Mouse (Mus musculus) testis, postnatal 14 days (tissue): ENCODE measurements around the gene Sirt4.
"Not testable (repeated sequence)": the region's sequence is repeated elsewhere in the genome, so short reads cannot be mapped to it uniquely, and the experiment has no call there.

Experiments
- DNase-seq: peaks from one replicate; pipeline ENCODE4 v3.0.0; 2021; ENCODE audit warnings: low spot score

Gene Sirt4

DNA sequence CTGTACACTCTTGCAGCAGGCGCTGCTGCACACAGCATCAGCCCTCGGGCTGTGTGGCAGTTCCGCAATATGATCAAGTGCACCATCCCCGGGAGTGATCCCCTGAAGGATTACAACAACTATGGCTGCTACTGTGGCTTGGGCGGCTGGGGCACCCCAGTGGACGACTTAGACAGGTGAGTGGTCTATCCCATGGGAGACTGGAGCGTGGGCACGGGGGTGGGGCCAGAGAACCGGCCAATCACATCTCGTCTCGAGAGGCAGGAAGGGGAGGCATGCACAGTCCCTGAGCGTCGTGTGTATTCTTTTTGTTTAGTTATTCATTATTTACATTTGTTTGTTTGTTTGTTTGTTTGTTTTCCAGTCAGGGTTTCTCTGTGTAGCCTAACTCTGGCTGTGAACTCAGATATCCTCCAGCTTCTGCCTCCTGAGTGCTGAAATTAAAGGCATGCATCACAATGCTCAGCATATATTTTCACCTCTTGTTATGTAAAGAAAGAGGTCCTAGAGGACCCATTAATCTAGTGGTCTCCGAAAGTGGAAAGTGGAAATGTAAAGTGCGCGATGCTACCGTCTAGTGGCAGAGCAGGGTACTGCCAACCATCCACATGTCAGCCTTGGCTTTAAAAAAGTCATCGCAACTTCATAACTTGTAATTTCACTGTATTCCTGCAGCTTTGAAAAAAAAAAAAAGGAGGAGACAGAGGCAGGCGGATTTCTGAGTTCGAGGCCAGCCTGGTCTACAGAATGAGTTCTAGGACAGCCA lies 13.6 kb downstream of the Sirt4 start:
- no peak for DNase-seq

DNA sequence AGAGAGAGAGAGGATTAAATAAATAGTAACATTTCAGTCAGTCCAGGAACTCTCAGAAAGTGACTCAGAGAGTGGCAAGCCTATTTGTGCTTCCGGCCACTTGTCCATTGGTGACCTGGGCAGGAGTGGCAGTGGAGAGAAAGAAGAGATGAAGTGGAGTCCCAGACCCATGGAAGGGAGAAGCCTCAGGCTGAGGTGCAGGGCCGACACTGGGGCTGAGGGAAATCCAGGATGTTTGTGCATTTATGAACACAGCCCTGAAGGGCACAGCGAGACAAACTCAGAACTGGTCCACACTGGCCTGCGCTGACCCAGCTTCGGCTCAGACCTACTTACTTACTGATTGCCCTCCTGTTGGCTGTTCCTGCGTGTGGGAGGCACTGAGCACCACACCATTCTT lies 14.7 kb downstream of the Sirt4 start:
- DNase-seq, result no peak

DNA sequence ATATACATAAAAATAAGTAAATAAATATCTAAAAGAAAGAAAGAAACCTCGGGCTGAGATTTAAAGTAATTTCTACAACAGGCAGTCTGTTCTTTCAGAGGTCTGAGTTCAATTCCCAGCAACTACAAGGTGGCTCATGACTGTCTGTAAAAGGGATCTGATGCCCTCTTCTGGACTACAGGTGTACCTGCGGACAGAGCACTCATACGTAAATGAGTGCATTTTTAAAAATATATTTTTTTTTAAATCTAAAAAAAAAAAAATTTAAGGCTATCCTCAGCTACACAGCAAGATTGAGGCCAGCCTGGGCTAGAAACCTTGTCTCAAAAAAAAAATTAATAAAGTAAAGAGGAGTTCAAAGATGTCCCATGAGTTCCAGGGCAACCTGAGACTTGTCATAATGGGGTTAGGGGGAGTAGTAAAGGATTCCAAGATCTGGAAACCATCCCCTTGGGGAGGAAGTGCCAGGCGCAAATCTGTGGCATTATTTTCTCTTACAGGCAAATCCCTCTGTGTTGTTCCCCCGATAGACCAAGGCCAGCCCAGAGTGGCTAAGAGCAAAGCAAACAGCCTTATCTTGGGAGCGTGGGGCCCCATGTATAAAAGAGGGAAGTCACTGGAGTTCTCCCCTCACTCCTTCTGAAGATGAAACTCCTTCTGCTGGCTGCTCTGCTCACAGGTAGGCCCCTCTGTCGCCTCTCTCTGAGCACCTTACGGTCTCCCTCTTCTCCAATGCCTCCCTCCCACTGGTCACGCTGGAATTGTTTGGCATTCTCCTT lies 18.7 kb downstream of the Sirt4 start, which contains the start of gene Pla2g1b:
TSS of gene Pla2g1b (plus strand) at position 621 of the 779 bp plus-strand sequence.
- no peak for DNase-seq

DNA sequence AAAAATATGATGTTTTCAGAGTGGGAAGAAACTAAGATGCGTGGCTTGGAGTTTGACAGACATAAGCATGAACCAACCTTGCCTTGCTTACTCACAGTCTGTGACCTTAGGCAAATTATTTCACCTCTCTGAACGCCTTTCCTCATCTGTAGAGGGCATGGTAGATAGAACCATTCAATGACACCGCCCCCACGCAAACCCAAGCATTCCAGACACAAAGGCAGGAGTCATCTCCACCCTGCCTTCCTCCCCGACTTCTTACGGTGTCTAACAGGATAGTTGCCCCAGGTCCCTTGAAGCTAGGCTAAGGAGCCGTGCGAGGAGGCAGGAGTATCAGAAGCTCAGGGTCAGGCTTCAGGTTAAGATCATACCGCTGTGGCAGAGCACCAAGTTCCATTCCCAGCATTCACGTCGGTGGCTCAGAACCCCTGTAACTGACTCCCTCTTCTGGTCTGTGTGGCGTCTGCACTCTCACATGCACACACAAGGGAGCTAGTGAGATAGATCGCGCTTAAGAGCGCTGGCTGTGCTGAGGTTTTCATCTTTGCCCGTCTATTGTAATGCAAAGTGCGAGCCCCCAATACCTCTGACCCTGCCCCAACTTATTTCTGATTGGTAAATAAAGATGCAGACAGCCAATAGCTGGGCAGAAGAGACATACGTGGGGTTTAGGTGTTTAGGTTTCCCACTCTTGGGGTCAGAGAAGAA lies 20.0 kb downstream of the Sirt4 start:
- DNase-seq, result no peak

DNA sequence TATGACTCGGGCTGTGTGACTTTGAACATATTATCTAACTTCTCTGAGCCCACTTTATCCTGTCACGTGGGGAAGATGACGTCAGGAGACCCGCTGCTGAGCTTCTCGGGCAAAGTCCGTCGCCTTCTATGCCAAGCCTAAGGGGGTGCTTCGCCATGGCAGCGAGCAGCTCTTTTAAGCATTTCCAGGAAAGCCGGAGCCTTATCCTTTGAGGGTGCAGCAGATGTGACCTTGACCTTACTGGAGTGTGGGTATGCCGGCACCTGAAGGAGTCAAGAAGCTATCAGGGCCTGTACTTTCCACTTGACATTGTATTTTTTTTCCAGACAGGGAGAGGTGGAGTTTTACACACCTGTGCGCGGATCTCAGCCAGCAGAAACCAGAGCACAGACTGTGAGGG lies 25.6 kb downstream of the Sirt4 start:
- no peak for DNase-seq

GRCm38 (mm10) chr5:115455838-115456237 lies 28.7 kb downstream of the Sirt4 start:
- no peak for DNase-seq

GRCm38 (mm10) chr5:115454422-115455090 lies 30.0 kb downstream of the Sirt4 start:
- DNase-seq, result no peak

DNA sequence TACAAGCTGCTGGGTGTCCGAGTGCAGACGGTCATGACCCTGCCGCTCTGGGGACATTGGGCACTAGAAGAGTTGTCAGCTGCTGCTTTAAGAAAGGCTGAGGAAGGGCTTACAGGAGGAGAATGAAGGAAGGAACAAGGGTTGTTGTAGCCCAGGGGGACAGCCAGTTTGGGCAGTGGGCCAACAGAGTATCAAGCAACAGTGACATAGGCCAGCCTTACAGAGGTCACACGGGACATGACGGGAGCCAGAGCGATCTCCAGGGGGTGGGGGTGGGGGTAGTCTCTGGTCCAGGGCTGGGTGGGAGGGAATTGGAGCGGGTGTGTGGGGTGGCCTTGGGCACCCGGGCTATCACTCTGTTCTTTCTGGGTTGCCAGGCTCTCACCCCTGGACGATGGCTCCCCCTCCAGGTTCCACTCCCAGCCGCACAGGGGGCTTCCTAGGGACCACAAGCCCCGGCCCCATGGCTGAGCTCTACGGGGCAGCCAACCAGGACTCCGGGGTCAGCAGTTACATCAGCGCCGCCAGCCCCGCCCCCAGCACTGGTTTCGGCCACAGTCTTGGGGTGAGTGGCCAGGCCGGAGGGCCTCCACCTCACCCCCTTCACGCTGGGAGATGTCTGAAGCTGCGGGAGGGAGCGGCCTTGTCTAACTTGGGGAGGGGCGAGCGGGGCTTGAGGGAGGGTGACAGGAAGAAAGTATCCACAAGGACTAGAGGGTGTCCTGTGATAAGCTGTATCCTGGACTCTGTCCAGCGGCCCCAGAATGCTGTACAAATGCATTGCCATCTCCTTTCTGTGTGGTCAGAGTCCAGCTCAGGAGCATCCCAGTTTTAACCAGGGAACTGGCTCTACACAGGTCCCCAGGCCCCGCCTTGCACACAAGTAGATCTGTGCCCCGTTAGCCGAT lies 33.9 kb downstream of the Sirt4 start:
- peak; percentile 56 for DNase-seq

GRCm38 (mm10) chr5:115449247-115449646 lies 35.3 kb downstream of the Sirt4 start:
- no peak for DNase-seq

GRCm38 (mm10) chr5:115447108-115447507 lies 37.4 kb downstream of the Sirt4 start:
- DNase-seq, result no peak

GRCm38 (mm10) chr5:115444130-115444529 lies 40.4 kb downstream of the Sirt4 start:
- DNase-seq, result no peak

DNA sequence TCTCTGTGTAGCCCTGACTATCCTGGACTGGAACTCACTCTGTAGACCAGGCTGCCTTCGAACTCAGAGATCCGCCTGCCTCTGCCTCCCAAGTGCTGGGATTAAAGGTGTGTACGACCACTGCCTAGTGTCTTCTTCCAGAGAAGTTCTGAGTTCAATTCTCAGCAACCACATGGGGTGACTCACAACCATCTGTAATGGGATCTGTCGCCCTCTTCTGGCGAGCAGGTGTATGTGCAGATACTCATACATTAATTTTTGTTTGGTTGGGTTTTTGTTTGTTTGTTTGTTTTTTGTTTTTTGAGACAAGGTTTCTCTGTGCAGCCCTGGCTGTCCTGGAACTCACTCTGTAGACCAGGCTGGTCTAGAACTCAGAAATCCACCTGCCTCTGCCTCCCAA lies 41.9 kb downstream of the Sirt4 start:
- DNase-seq, result not testable (repeated sequence)

DNA sequence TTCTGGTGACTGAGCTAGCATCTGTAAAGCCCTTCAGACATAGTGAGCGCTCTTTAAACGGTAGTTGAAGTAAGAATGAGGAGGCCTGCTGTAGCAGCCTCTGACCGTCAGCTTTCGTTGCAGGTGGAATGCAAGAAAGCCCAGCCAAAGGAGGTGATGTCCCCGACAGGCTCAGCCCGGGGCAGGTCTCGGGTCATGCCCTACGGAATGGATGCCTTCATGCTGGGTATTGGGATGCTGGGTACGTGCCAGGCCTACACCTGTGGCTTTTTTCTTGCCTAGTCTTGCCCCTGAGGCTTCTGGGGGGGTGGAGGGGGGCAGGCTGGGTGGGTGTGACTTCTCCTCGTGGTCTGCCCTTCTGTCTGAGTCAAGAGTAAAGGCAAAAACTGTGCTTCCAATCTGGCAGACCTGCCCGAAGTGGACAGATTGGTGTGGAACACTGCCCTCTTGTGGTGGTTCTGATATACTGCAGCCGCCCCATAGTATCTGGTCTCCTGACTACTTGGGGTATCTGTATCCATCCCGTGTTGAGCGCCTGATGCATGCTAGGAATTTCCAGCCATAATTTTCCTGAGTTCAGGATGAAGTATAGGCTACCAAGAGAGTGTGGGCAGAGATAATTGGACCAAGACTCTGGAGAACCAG lies 43.2 kb downstream of the Sirt4 start:
- DNase-seq, result peak; percentile 65

DNA sequence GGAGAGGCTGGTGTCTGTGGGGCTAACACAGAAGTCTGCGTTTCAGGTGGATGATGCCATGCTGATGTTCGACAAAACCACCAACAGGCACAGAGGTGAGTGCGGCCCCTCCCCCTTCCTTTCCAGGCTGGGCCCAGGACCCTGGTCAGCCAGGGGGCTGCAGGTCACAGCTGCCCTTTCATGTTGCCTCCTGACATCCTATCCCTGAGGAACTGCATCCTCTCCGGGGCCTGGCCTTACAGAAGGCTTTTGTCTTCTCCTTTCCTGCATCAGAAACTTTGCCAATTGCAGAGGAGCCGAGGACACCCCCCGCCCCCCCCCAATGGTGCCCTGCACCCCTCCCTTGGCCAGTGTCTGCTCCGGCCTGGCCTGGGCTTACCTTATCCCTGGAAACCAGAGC lies 45.9 kb downstream of the Sirt4 start:
- DNase-seq, result no peak

DNA sequence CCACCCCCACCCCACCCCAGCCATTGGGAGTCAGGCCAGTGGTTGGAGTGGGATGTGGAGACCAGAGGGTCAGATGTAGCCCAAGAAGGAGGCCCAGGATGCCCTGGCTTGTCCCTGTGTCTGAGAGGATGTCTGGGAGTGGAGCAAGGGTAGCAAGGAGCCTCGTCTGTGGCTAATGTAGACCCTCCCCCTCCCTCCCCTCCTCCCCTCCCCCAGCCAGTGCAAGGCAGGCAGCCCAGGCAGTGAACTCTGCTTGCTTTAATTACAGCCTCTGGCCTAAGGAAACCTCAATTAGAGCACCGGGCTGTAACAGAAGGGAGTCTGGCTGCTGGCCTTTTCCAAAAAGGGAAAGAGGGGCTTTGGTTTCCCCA lies 46.6 kb downstream of the Sirt4 start:
- DNase-seq, result no peak

DNA sequence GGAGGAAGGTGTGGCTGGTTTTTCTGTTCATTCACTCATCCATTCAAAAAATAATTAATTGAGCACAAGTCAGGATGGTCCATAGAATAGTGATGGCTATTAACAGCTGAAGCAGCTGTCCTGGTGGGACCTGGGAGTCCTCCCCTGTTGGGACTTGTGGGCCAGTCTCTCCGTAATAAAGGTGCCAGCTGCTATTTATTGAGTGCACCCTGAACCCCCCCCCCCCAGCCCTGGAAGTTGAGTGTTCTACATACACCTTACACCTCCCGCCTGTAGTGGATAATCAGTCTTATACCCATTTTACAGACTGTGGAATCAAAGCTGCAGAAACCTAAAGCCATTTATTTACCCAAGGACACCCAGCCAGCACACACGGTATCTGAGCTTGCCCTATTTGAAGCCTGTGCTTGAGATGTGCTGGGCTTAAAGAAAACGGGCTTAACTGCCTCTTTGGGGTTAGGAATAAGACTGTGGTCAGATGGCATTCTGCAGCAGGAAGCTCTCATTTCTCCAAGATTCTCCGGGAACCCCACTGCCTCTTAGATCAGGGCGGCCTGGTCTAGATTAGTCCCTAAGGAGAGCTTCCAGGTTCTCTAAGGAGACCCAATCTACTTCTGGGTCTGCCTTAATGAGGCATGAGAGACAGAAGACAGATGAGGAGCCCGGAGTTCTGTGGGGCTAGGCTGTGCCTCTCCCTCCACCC lies 47.1 kb downstream of the Sirt4 start:
- DNase-seq, result no peak

DNA sequence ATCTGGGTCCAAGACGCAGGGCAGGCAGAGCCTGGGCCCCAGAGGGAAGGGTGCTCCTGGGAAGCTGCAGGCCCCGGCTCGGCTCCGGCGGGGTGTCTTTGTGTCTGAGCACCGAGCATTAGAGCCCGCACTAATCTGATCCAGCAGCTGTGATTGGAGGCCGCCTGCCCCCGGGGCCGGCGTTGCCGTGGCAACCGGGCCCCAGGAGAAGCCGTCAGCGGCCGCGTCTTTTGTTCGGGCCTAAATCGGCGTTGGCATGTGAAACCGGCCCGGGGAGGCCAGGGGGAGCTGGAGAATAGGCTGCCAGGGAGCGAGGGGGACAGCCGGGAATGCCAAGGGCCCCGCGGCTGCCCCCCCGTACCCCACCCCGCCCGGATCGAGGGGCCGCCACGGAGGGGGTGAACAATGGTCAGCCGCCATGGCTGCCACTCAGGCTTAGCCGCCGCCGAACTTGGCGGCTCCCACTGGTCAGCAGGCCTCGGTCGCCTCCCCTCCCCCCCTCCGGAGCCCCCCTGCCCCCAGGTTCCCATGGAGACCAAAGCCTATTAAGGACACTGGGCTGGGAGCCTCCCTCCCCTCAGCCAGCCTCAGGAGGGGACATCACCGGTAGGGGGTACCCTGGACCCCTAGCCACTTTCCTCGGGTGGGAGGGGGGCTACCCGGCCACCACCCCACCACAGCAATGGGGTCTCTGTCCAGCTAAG lies 48.0 kb downstream of the Sirt4 start:
- peak; percentile 79 for DNase-seq

GRCm38 (mm10) chr5:115435755-115436379 lies 48.7 kb downstream of the Sirt4 start:
- DNase-seq, result peak; percentile 45
